Mouse (Mus musculus): ENCODE measurements around the gene Kif6. TPM values are rescaled to one million over a fixed set of nuclear protein-coding genes. Genes with fewer than 3 reads are reported as not detected.

Kif6 gene
- polyA plus RNA-seq, 1 experiment from 2014 or later, result 1.9 TPM

- H3K27me3 ChIP-seq (ENCODE audit: control insufficient read depth, insufficient read depth, low read length), result no peaks in the 10 kb centered on the region
- WGBS, result 70% methylated on average over 6 of the region's 6 CpGs
- H3K4me3 ChIP-seq (ENCODE audit: control insufficient read depth in 1 of 2, insufficient read depth in 1 of 2, low read depth in 1 of 2, low read length in 2 of 2), result no peak overlapping the region
- no peak for ATAC-seq (ENCODE audit: insufficient number of reproducible peaks, insufficient read depth, low FRiP score, low read depth)
- no peak overlapping the region for H3K27ac ChIP-seq (replicated peaks in 1 of 2; ENCODE audit: control insufficient read depth in 1 of 2, insufficient read depth in 1 of 2, low read depth in 2 of 2, low read length in 2 of 2)
- H3K4me2 ChIP-seq (ENCODE audit: low read length), result no peak overlapping the region
- no peaks in the 10 kb centered on the region for H3K4me1 ChIP-seq (ENCODE audit: control insufficient read depth in 2 of 2, insufficient read depth in 2 of 2, low read length in 2 of 2)
- H3K36me3 ChIP-seq (ENCODE audit: control insufficient read depth, insufficient read depth, low read length), result no peaks in the 10 kb centered on the region
- H3K9me3 ChIP-seq (ENCODE audit: control insufficient read depth, low read length), result no peaks in the 10 kb centered on the region
- H3K9ac ChIP-seq (ENCODE audit: low read length), result no peak overlapping the region
These were observed 46.7 kb downstream of the Kif6 start for GRCm38 (mm10) chr17:49661626-49662025.

DNA sequence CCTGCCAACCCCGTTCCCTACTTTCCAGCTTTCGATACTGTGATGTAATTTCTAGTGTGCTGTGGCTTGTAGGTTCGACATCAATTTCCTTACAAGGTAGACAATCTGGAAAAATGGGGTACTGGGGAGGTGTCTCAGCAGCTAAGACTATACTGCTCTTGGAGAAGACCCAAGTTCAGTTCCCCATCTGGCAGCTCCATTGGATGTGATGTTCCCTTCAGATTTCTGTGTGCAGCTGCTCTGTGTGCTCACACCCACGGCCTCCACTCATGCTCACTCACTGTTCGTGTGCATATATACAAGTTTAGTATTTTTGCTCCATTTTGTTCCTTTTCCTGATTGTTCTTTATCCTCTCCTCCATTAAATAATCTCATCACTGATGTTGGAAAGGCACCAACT is 51.8 kb downstream of the Kif6 start:
- no peaks in the 10 kb centered on the region for H3K27me3 ChIP-seq (ENCODE audit: control insufficient read depth, insufficient read depth, low read length)
- no peaks in the 10 kb centered on the region for H3K9me3 ChIP-seq (ENCODE audit: control insufficient read depth, low read length)
- no peak overlapping the region for H3K4me3 ChIP-seq (ENCODE audit: control insufficient read depth in 1 of 2, insufficient read depth in 1 of 2, low read depth in 1 of 2, low read length in 2 of 2)
- no peak overlapping the region for H3K27ac ChIP-seq (replicated peaks in 1 of 2; ENCODE audit: control insufficient read depth in 1 of 2, insufficient read depth in 1 of 2, low read depth in 2 of 2, low read length in 2 of 2)
- ATAC-seq (ENCODE audit: insufficient number of reproducible peaks, insufficient read depth, low FRiP score, low read depth), result no peak
- H3K4me1 ChIP-seq (ENCODE audit: control insufficient read depth in 2 of 2, insufficient read depth in 2 of 2, low read length in 2 of 2), result no peaks in the 10 kb centered on the region
- whole genome bisulfite sequencing, result 88% methylated on average over 5 of the region's 5 CpGs
- H3K36me3 ChIP-seq (ENCODE audit: control insufficient read depth, insufficient read depth, low read length), result no peaks in the 10 kb centered on the region
- H3K4me2 ChIP-seq (ENCODE audit: low read length), result no peak overlapping the region
- H3K9ac ChIP-seq (ENCODE audit: low read length), result no peak overlapping the region

DNA sequence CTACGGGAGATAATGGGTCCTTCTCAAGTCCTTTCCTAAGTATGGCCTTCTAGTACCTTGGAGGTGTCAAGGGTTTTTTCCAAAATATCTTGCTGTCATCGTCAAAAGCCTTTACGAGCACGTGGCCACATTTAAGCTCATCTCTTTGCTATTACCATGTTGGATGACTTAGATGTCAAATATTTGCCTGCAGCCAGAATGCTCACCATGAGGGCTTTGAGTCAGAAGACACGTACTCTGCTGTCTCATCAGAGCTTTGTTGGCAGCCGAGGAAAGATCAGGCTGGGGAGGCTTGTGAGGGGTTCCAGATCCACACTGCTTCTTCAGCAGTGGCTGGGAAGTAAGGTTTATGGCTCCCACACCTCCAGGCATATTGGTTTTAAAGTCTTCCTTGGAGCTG is 53.4 kb downstream of the Kif6 start:
- H3K4me3 ChIP-seq (ENCODE audit: control insufficient read depth in 1 of 2, insufficient read depth in 1 of 2, low read depth in 1 of 2, low read length in 2 of 2), result no peak overlapping the region
- no peak overlapping the region for H3K9ac ChIP-seq (ENCODE audit: low read length)
- 85% methylated on average over 6 of the region's 6 CpGs for WGBS
- H3K27ac ChIP-seq (replicated peaks in 1 of 2; ENCODE audit: control insufficient read depth in 1 of 2, insufficient read depth in 1 of 2, low read depth in 2 of 2, low read length in 2 of 2), result no peak overlapping the region
- no peaks in the 10 kb centered on the region for H3K4me1 ChIP-seq (ENCODE audit: control insufficient read depth in 2 of 2, insufficient read depth in 2 of 2, low read length in 2 of 2)
- H3K9me3 ChIP-seq (ENCODE audit: control insufficient read depth, low read length), result no peaks in the 10 kb centered on the region
- H3K27me3 ChIP-seq (ENCODE audit: control insufficient read depth, insufficient read depth, low read length), result no peaks in the 10 kb centered on the region
- no peaks in the 10 kb centered on the region for H3K36me3 ChIP-seq (ENCODE audit: control insufficient read depth, insufficient read depth, low read length)
- no peak for ATAC-seq (ENCODE audit: insufficient number of reproducible peaks, insufficient read depth, low FRiP score, low read depth)
- no peak overlapping the region for H3K4me2 ChIP-seq (ENCODE audit: low read length)

GRCm38 (mm10) chr17:49671921-49672339 is 57.0 kb downstream of the Kif6 start:
- 76% methylated on average over 6 of the region's 6 CpGs for WGBS
- H3K4me1 ChIP-seq (ENCODE audit: control insufficient read depth in 2 of 2, insufficient read depth in 2 of 2, low read length in 2 of 2), result no peaks in the 10 kb centered on the region
- H3K9ac ChIP-seq (ENCODE audit: low read length), result no peak overlapping the region
- 0 out of 2 replicates have a peak, but pooled peaks cover 3% of the 10 kb centered on the region for H3K9me3 ChIP-seq (ENCODE audit: control insufficient read depth, low read length)
- H3K27ac ChIP-seq (replicated peaks in 1 of 2; ENCODE audit: control insufficient read depth in 1 of 2, insufficient read depth in 1 of 2, low read depth in 2 of 2, low read length in 2 of 2), result no peak overlapping the region
- no peak overlapping the region for H3K4me2 ChIP-seq (ENCODE audit: low read length)
- no peak overlapping the region for H3K4me3 ChIP-seq (ENCODE audit: control insufficient read depth in 1 of 2, insufficient read depth in 1 of 2, low read depth in 1 of 2, low read length in 2 of 2)
- no peak for ATAC-seq (ENCODE audit: insufficient number of reproducible peaks, insufficient read depth, low FRiP score, low read depth)
- H3K27me3 ChIP-seq (ENCODE audit: control insufficient read depth, insufficient read depth, low read length), result no peaks in the 10 kb centered on the region
- no peaks in the 10 kb centered on the region for H3K36me3 ChIP-seq (ENCODE audit: control insufficient read depth, insufficient read depth, low read length)

GRCm38 (mm10) chr17:49672421-49672820 is 57.5 kb downstream of the Kif6 start:
- Histone ChIP-seq H3K27ac (replicated peaks in 1 of 2; ENCODE audit: control insufficient read depth in 1 of 2, insufficient read depth in 1 of 2, low read depth in 2 of 2, low read length in 2 of 2) (no peak overlapping the region), H3K4me1 (ENCODE audit: control insufficient read depth in 2 of 2, insufficient read depth in 2 of 2, low read length in 2 of 2) (no peaks in the 10 kb centered on the region), H3K4me3 (ENCODE audit: control insufficient read depth in 1 of 2, insufficient read depth in 1 of 2, low read depth in 1 of 2, low read length in 2 of 2) (no peak overlapping the region), H3K36me3 (ENCODE audit: control insufficient read depth, insufficient read depth, low read length) (no peaks in the 10 kb centered on the region), H3K9me3 (ENCODE audit: control insufficient read depth, low read length) (0 out of 2 replicates have a peak, but pooled peaks cover 3% of the 10 kb centered on the region), H3K4me2 (ENCODE audit: low read length) (no peak overlapping the region), H3K27me3 (ENCODE audit: control insufficient read depth, insufficient read depth, low read length) (no peaks in the 10 kb centered on the region), H3K9ac (ENCODE audit: low read length) (no peak overlapping the region)
- ATAC-seq (ENCODE audit: insufficient number of reproducible peaks, insufficient read depth, low FRiP score, low read depth), result no peak
- 73% methylated on average over 5 of the region's 5 CpGs for WGBS

DNA sequence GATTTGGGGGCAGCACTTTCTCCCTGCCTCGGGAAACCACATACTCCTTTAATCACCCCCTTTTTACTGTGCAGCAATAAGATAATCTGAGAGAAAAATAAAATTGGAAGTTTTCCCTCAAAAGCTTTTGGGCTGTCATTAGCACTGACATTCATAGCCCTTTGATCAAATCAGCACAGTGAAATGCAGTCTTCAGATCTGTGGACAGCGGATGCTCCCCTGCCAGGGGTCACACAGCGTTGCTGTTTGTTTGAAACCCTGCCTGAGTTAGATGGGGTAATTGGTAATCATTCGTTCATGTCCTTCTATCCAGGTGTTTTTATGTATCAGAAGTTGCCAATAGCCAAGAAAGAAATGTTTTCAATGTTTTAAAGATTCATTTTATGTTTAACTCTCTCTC is 60.7 kb downstream of the Kif6 start:
- ATAC-seq (ENCODE audit: insufficient number of reproducible peaks, insufficient read depth, low FRiP score, low read depth), result no peak
- Histone ChIP-seq H3K9ac (ENCODE audit: low read length) (no peak overlapping the region), H3K4me2 (ENCODE audit: low read length) (no peak overlapping the region), H3K4me1 (ENCODE audit: control insufficient read depth in 2 of 2, insufficient read depth in 2 of 2, low read length in 2 of 2) (no peaks in the 10 kb centered on the region), H3K27me3 (ENCODE audit: control insufficient read depth, insufficient read depth, low read length) (no peaks in the 10 kb centered on the region), H3K36me3 (ENCODE audit: control insufficient read depth, insufficient read depth, low read length) (no peaks in the 10 kb centered on the region), H3K27ac (replicated peaks in 1 of 2; ENCODE audit: control insufficient read depth in 1 of 2, insufficient read depth in 1 of 2, low read depth in 2 of 2, low read length in 2 of 2) (no peak overlapping the region), H3K9me3 (ENCODE audit: control insufficient read depth, low read length) (0 out of 2 replicates have a peak, but pooled peaks cover 3% of the 10 kb centered on the region), H3K4me3 (ENCODE audit: control insufficient read depth in 1 of 2, insufficient read depth in 1 of 2, low read depth in 1 of 2, low read length in 2 of 2) (no peak overlapping the region)
- WGBS, result 78% methylated on average over 4 of the region's 4 CpGs

GRCm38 (mm10) chr17:49681410-49681809 is 66.5 kb downstream of the Kif6 start:
- no peaks in the 10 kb centered on the region for H3K36me3 ChIP-seq (ENCODE audit: control insufficient read depth, insufficient read depth, low read length)
- no peak overlapping the region for H3K4me2 ChIP-seq (ENCODE audit: low read length)
- no peak for ATAC-seq (ENCODE audit: insufficient number of reproducible peaks, insufficient read depth, low FRiP score, low read depth)
- H3K27ac ChIP-seq (replicated peaks in 1 of 2; ENCODE audit: control insufficient read depth in 1 of 2, insufficient read depth in 1 of 2, low read depth in 2 of 2, low read length in 2 of 2), result no peak overlapping the region
- no peak overlapping the region for H3K4me3 ChIP-seq (ENCODE audit: control insufficient read depth in 1 of 2, insufficient read depth in 1 of 2, low read depth in 1 of 2, low read length in 2 of 2)
- H3K4me1 ChIP-seq (ENCODE audit: control insufficient read depth in 2 of 2, insufficient read depth in 2 of 2, low read length in 2 of 2), result peaks cover 4 to 8% of the 10 kb centered on the region in 2 experiments; a peak in 2 of 4 replicates
- H3K9ac ChIP-seq (ENCODE audit: low read length), result no peak overlapping the region
- H3K9me3 ChIP-seq (ENCODE audit: control insufficient read depth, low read length), result no peaks in the 10 kb centered on the region
- no peaks in the 10 kb centered on the region for H3K27me3 ChIP-seq (ENCODE audit: control insufficient read depth, insufficient read depth, low read length)
- 71% methylated on average over 8 of the region's 8 CpGs for WGBS

DNA sequence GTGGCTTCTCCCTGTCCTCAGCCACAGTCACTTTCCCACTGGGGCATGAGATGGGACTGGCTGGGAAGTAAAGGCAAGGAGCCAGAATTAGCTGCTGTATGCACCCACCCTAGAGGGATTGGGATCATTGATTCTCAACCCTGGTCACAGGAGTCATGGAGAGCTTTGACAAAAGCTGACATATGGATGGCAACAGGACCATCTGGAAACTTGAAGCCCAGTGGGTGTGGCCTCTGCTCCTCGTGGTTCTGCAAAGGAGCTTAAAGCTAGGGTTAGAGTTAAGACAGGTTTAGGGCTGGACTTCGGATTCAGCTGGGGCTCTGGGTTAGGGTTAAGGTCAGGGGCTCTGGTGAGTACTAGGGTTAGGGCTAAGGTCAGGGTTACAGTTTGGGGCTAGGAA is 69.2 kb downstream of the Kif6 start:
- Histone ChIP-seq H3K4me3 (ENCODE audit: control insufficient read depth in 1 of 2, insufficient read depth in 1 of 2, low read depth in 1 of 2, low read length in 2 of 2) (no peak overlapping the region), H3K4me2 (ENCODE audit: low read length) (no peak overlapping the region), H3K9ac (ENCODE audit: low read length) (no peak overlapping the region), H3K36me3 (ENCODE audit: control insufficient read depth, insufficient read depth, low read length) (no peaks in the 10 kb centered on the region), H3K27ac (replicated peaks in 1 of 2; ENCODE audit: control insufficient read depth in 1 of 2, insufficient read depth in 1 of 2, low read depth in 2 of 2, low read length in 2 of 2) (no peak overlapping the region), H3K9me3 (ENCODE audit: control insufficient read depth, low read length) (0 out of 2 replicates have a peak, but pooled peaks cover 3% of the 10 kb centered on the region), H3K4me1 (ENCODE audit: control insufficient read depth in 2 of 2, insufficient read depth in 2 of 2, low read length in 2 of 2) (peaks cover 5 to 8% of the 10 kb centered on the region in 2 experiments; a peak in 2 of 4 replicates), H3K27me3 (ENCODE audit: control insufficient read depth, insufficient read depth, low read length) (no peaks in the 10 kb centered on the region)
- WGBS, result 19% methylated on average over 2 of the region's 2 CpGs
- no peak for ATAC-seq (ENCODE audit: insufficient number of reproducible peaks, insufficient read depth, low FRiP score, low read depth)

Data from heart, embryonic 14.5 days (tissue).